Mouse (Mus musculus) kidney, embryonic 16.5 days (tissue): Measurements from ENCODE around the gene Eif2ak3. TPM values are rescaled to one million over a fixed set of nuclear protein-coding genes. Genes with fewer than 3 reads are reported as not detected.
A peak's percentile ranks its signal among the peaks of the same experiment; 100 is the strongest.

ENCODE experiments used
- ATAC-seq: fragments of 200-750 bp; cut with Nextera tagmentation; 2 replicates; pipeline ENCODE4 v1.8.0; 2017; ENCODE audit warnings: moderate TSS enrichment; ENCODE audit not compliant: low FRiP score, low TSS enrichment
- H3K27ac ChIP-seq: fragments of 300-500 bp; sonication (generic); 2 replicates; pipeline ENCODE4 v1.5.1; 2014; ENCODE audit warnings: low read length
- H3K27me3 ChIP-seq: fragments of 300-500 bp; sonication (generic); 2 replicates; pipeline ENCODE4 v1.6.1; 2014; ENCODE audit warnings: low read length, control low read depth, mixed read lengths; ENCODE audit not compliant: insufficient read depth
- H3K36me3 ChIP-seq: fragments of 300-500 bp; sonication (generic); 2 replicates; pipeline ENCODE4 v1.6.1; 2014; ENCODE audit warnings: low read length, control low read depth, mixed read lengths; ENCODE audit not compliant: insufficient read depth
- H3K4me1 ChIP-seq: fragments of 300-500 bp; sonication (generic); 2 replicates; pipeline ENCODE4 v1.6.1; 2014; ENCODE audit warnings: low read length, control low read depth, mixed read lengths; ENCODE audit not compliant: insufficient read depth
- H3K4me2 ChIP-seq: fragments of 300-500 bp; sonication (generic); replicated peaks from 2 replicates; pipeline ENCODE4 v1.6.1; 2014; ENCODE audit warnings: low read depth, low read length
- H3K4me3 ChIP-seq: fragments of 300-500 bp; sonication (generic); 2 replicates; pipeline ENCODE4 v1.5.1; 2014; ENCODE audit warnings: mild to moderate bottlenecking, low read length
- H3K9ac ChIP-seq: fragments of 300-500 bp; sonication (generic); replicated peaks from 2 replicates; pipeline ENCODE4 v1.6.1; 2014; ENCODE audit warnings: low read length
- H3K9me3 ChIP-seq: fragments of 300-500 bp; sonication (generic); 2 replicates; pipeline ENCODE4 v1.6.1; 2016; ENCODE audit warnings: low read length, control low read depth
- WGBS: fragments of 180-500 bp; shearing (Covaris S2); extraction: QIAGEN DNeasy Blood & Tissue Kit; methylation state at CpG from one replicate; pipeline ENCODE4 v1.1.7; 2014; 5-methylcytosine and 5-hydroxymethylcytosine counted together
- polyA plus RNA-seq: library from polyadenylated mRNA; unstranded; fragments of >200 nt; fragmentation: Nextera tagmentation; extraction: Ambion mirVana; gene quantifications from 2 replicates; pipeline ENCODE4 v1.2.1, GENCODE M21; 2015

Gene Eif2ak3
- polyA plus RNA-seq, 1 experiment from 2014 or later, result 11.9 TPM

DNA sequence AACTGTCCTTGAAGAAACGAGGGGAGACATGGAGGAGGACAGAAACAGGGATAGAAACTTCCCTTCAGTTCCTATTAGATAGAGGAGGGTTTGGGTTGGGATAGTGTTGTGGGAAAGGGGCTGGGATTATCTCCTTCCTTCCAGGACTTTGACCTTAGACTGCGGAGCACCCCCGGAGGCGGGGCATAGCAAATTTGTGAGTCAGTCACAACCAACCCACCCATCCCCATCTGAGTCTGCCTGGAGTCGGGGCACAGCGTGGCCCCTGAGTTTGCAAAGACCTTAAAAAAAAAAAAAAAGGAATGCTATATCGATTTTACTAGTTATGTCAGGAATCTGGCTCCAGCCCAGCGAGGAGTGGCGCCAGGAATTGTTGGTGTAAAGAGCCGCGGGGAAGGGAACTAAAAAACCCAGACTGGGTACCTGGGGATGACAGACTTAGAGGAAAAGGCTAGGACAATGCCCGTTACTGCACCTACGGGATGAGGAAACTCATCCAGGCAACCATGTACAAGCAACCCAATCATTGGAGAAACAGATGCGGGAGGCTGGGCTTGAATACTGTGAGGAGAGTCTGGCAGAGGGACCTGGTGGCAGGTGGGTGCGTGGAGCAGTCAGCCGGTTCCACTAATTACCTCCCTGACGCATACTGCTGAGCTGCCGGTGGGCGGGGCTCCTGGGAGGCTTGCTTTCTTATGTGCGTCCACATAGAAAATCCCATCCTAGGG lies 67.5 kb downstream of the Eif2ak3 start:
- peaks cover 11% of the 10 kb centered on the region; the same call in 1 of the 2 replicates for H3K27me3 ChIP-seq
- H3K4me2 ChIP-seq, result peak overlapping the region; percentile 46
- no peak overlapping the region for H3K27ac ChIP-seq
- peak overlapping the region; percentile 20; the same call in 1 of the 2 replicates for H3K4me3 ChIP-seq
- no peaks in the 10 kb centered on the region for H3K9me3 ChIP-seq
- no peak overlapping the region for H3K9ac ChIP-seq
- H3K36me3 ChIP-seq, result no peaks in the 10 kb centered on the region
- peak; percentile 67 for ATAC-seq
- WGBS, result 7% methylated on average over 20 of the region's 20 CpGs
- H3K4me1 ChIP-seq, result peaks cover 8% of the 10 kb centered on the region; the same call in 1 of the 2 replicates

DNA sequence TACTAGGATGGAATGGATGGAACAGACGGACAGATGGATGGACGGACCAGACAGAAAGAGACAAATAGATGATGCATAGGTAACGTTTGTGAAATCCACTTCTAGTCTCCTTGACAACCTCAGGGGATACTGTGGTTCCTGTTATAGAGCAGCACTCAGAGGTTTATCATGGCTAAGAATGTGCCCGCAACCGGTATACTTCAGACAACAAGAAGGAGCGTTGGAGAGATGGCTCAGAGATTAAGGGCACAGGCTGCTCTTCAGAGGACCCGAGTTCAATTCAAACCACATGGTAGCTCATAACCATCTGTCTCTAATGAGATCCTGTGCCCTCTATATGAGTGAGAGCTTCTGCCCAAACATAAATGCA lies 68.1 kb downstream of the Eif2ak3 start:
- Histone ChIP-seq H3K4me1 (peaks cover 8% of the 10 kb centered on the region; the same call in 1 of the 2 replicates), H3K9ac (no peak overlapping the region), H3K4me3 (no peak overlapping the region), H3K9me3 (no peaks in the 10 kb centered on the region), H3K36me3 (no peaks in the 10 kb centered on the region), H3K27me3 (peaks cover 11% of the 10 kb centered on the region; the same call in 1 of the 2 replicates), H3K4me2 (no peak overlapping the region; the same call in 1 of the 2 replicates), H3K27ac (no peak overlapping the region)
- ATAC-seq, result no peak
- WGBS, result 80% methylated on average over 7 of the region's 7 CpGs

- Histone ChIP-seq H3K9ac (no peak within 1 kb of the TSS), H3K36me3 (no peaks in the 10 kb centered on the region), H3K4me1 (peaks cover 5% of the 10 kb centered on the region; the same call in 1 of the 2 replicates), H3K4me3 (no peak within 1 kb of the TSS), H3K9me3 (no peaks in the 10 kb centered on the region), H3K27me3 (no peaks in the 10 kb centered on the region), H3K27ac (no peak within 1 kb of the TSS), H3K4me2 (no peak within 1 kb of the TSS)
- WGBS, result 84% methylated on average over 3 of the region's 3 CpGs
- no peak for ATAC-seq
These were observed 74.5 kb downstream of the Eif2ak3 start, which contains the start of gene Tex37 for GRCm38 (mm10) chr6:70918827-70919226. Tex37 (minus strand) TSS chr6:70918927.

DNA sequence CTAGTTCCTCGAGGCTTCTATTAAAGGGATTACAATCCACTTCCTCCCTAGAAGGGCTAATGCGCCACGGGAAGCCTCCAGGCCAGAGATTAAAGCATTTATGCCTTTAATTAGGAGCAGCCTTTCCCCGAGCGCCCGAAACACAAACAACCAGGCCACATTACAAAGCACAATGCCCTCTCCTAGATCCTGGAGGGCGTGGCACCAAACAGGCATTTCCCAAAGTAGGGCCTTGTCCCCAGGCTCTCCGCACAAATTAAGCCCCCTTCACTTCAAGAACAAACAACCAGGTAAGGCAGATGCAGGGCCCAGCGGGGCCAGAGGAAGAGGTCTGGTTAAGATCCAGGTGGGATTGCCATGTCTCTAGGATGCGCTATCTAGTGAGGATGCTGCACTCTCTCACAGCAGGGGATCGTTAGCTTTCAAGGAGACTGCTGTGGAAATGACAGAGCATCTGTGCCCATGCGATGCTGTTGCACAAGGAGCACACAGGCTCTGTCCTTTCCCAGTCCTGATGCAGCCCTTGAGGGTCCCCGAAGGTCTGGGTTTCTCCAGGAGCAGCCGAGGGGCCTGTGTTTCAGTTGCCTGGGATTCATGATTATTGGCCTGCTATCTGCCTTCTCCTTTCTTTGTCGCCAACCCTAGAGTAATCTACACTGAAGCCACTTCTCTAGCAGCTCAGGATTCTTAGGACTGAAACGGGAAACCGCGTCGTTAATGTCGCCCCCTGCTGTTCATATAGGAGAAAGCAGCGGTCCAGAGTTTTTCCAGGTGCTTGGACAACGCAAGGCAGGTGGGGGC lies 77.2 kb downstream of the Eif2ak3 start:
- ATAC-seq, result 0 out of 2 replicates have a peak, but pooled peaks have one; percentile 42
- H3K4me3 ChIP-seq, result peak overlapping the region; percentile 23; the same call in 1 of the 2 replicates
- peaks cover 5% of the 10 kb centered on the region; the same call in 1 of the 2 replicates for H3K4me1 ChIP-seq
- no peaks in the 10 kb centered on the region for H3K9me3 ChIP-seq
- WGBS, result 4% methylated on average over 22 of the region's 22 CpGs
- H3K27me3 ChIP-seq, result no peaks in the 10 kb centered on the region
- no peaks in the 10 kb centered on the region for H3K36me3 ChIP-seq
- no peak overlapping the region for H3K27ac ChIP-seq
- H3K9ac ChIP-seq, result 0 out of 2 replicates have a peak overlapping the region, but pooled peaks have one; percentile 37
- peak overlapping the region; percentile 48 for H3K4me2 ChIP-seq

- Histone ChIP-seq H3K27ac (no peak overlapping the region), H3K9me3 (no peaks in the 10 kb centered on the region), H3K27me3 (no peaks in the 10 kb centered on the region), H3K9ac (no peak overlapping the region), H3K36me3 (no peaks in the 10 kb centered on the region), H3K4me2 (no peak overlapping the region), H3K4me3 (no peak overlapping the region), H3K4me1 (no peaks in the 10 kb centered on the region)
- WGBS, result 83% methylated on average over 2 of the region's 2 CpGs
- ATAC-seq, result no peak
These were observed 87.5 kb downstream of the Eif2ak3 start for GRCm38 (mm10) chr6:70931801-70932200.

DNA sequence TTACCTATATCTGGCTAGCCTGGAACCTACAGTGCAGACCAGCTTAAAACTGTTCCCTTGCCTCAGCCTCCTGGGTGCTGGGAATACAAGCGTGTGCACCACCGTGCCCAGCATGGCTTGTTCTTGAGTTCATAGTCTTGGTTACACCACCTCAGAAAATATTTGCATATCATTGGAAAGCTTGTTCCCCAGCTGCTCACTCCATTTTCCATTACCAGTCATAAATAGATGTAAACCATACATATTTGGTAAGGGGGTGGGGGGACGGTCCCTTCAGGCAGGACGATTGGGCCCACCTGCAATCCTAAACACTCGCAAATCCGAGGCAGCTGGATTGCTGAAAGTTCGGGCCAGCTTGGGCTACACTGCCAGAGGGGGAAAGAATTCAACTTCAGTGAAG lies 109.0 kb downstream of the Eif2ak3 start:
- Histone ChIP-seq H3K9me3 (no peaks in the 10 kb centered on the region), H3K27me3 (peaks cover 57% of the 10 kb centered on the region), H3K4me3 (no peak overlapping the region), H3K9ac (no peak overlapping the region), H3K4me2 (no peak overlapping the region), H3K4me1 (peaks cover 15% of the 10 kb centered on the region; the same call in 1 of the 2 replicates), H3K36me3 (no peaks in the 10 kb centered on the region), H3K27ac (no peak overlapping the region)
- no peak for ATAC-seq
- 73% methylated on average over 7 of the region's 7 CpGs for WGBS

- H3K9ac ChIP-seq, result no peak overlapping the region
- no peak overlapping the region for H3K4me2 ChIP-seq
- peaks cover 62% of the 10 kb centered on the region for H3K27me3 ChIP-seq
- no peaks in the 10 kb centered on the region for H3K36me3 ChIP-seq
- WGBS, result 9% methylated on average over 6 of the region's 6 CpGs
- H3K4me3 ChIP-seq, result no peak overlapping the region
- H3K9me3 ChIP-seq, result no peaks in the 10 kb centered on the region
- peaks cover 15% of the 10 kb centered on the region; the same call in 1 of the 2 replicates for H3K4me1 ChIP-seq
- H3K27ac ChIP-seq, result no peak overlapping the region
- no peak for ATAC-seq
These were observed 109.7 kb downstream of the Eif2ak3 start for GRCm38 (mm10) chr6:70954040-70954439.

Other genes with a start within 250 kb of the Eif2ak3 start
- gene Rpia, start 52.3 kb upstream of the Eif2ak3 start, polyA plus RNA-seq, result 2.3 and 3.0 TPM in 2 replicates
- not detected in 2 replicates for gene Tex37, start 74.4 kb downstream of the Eif2ak3 start, polyA plus RNA-seq
- not detected in 2 replicates for gene Foxi3, start 112.0 kb downstream of the Eif2ak3 start, polyA plus RNA-seq